Mouse (Mus musculus) C2C12 (cell line): ENCODE results near the gene Slc6a1. TPM values are rescaled to one million over a fixed set of nuclear protein-coding genes. Genes with fewer than 3 reads are reported as not detected.

Experiments used
- H3K27me3 ChIP-seq: one replicate; pipeline ENCODE4 v1.6.1; 2011; ENCODE audit not compliant: control insufficient read depth, insufficient read depth, insufficient read length
- H3K36me3 ChIP-seq: one replicate; pipeline ENCODE4 v1.6.1; 2011; ENCODE audit not compliant: control insufficient read depth, insufficient read depth
- H3K4me3 ChIP-seq: one replicate; pipeline ENCODE4 v1.5.1; 2011; ENCODE audit warnings: mild to moderate bottlenecking, control low read depth; ENCODE audit not compliant: poor library complexity, insufficient read depth, severe bottlenecking
- H3K79me2 ChIP-seq: one replicate; pipeline ENCODE4 v1.6.1; 2011; ENCODE audit not compliant: control insufficient read depth, insufficient read depth
- H3K79me3 ChIP-seq: one replicate; pipeline ENCODE4 v1.6.1; 2011; ENCODE audit warnings: low read depth, control low read depth
- H3ac ChIP-seq: one replicate; pipeline ENCODE3; 2011; ENCODE audit warnings: low read depth; ENCODE audit not compliant: control insufficient read depth, insufficient read length
- CEBPB ChIP-seq: IDR thresholded peaks from one replicate; pipeline ENCODE4 v1.6.1; 2011; ENCODE audit warnings: low read depth, mild to moderate bottlenecking, control low read depth, moderate library complexity
- CTCF ChIP-seq: IDR thresholded peaks from one replicate; pipeline ENCODE4 v1.5.1; 2011; ENCODE audit not compliant: control insufficient read depth, insufficient read depth, insufficient read length
- FOSL1 ChIP-seq: IDR thresholded peaks from one replicate; pipeline ENCODE4 v1.8.0; 2011; ENCODE audit warnings: mild to moderate bottlenecking, low read length; ENCODE audit not compliant: poor library complexity, insufficient read depth, severe bottlenecking
- MAX ChIP-seq: IDR thresholded peaks from one replicate; pipeline ENCODE4 v1.6.1; 2011; ENCODE audit warnings: mild to moderate bottlenecking, control low read depth
- MYOD1 ChIP-seq: IDR thresholded peaks from one replicate; pipeline ENCODE4 v1.6.1; 2011; ENCODE audit warnings: low read depth; ENCODE audit not compliant: control insufficient read depth, insufficient read length
- MYOG ChIP-seq: IDR thresholded peaks from one replicate; pipeline ENCODE4 v1.6.1; 2011; ENCODE audit not compliant: control insufficient read depth, insufficient read length; ENCODE audit errors: extremely low read depth
- USF1 ChIP-seq: IDR thresholded peaks from one replicate; pipeline ENCODE4 v1.6.1; 2011; ENCODE audit warnings: low read depth, mild to moderate bottlenecking, control low read depth, moderate library complexity
- polyA plus RNA-seq: library from polyadenylated mRNA; unstranded; fragments of >200 nt; fragmentation: generic; extraction: Trizol; gene quantifications from one replicate; pipeline ENCODE4 v1.2.1, GENCODE M21; 2012; ENCODE audit warnings: missing spikeins

Slc6a1 gene
- polyA plus RNA-seq, 1 experiment: not detected

DNA sequence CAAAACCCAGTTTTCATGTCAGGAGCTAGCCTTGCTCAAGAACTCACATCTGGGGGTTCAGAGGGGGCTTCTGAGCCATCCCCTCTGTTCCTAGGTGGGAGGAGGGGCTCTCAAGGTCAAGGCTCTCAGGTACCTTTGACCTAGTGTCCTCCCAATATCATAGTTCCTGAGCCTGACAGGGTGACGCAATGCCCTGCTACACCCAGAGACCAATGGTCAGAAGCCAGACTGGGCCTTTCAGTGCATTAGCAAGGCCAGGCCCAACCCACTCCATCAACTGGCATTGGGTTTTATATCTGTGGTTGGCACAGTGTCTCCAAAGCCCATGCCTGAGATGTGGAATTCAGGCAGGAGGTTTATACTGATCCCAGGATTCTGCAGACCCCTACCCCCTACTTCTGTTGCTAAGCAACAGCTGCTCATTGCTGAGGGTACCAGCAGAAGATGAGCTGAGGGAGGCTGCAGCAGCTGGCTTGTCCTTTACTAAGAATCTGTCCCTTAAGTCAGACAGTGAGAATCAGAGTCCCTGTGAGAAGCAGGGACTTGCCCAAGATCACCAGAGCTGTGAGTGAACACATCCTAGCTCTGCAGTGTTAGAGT, 24.6 kb upstream of the Slc6a1 start:
- H3K27me3 ChIP-seq: peaks cover 34% of the 10 kb centered on the region
- no peaks in the 10 kb centered on the region for H3K79me3 ChIP-seq
- no peak overlapping the region for H3K4me3 ChIP-seq
- H3K79me2 ChIP-seq: no peaks in the 10 kb centered on the region
- H3K36me3 ChIP-seq: no peaks in the 10 kb centered on the region
- TF ChIP-seq MAX: no peak
- no peak for TF ChIP-seq MYOG
- no peak for TF ChIP-seq USF1
- TF ChIP-seq CEBPB: no peak
- no peak for TF ChIP-seq CTCF
- TF ChIP-seq MYOD1: no peak
- no peak for TF ChIP-seq FOSL1
- no peak overlapping the region for H3ac ChIP-seq

DNA sequence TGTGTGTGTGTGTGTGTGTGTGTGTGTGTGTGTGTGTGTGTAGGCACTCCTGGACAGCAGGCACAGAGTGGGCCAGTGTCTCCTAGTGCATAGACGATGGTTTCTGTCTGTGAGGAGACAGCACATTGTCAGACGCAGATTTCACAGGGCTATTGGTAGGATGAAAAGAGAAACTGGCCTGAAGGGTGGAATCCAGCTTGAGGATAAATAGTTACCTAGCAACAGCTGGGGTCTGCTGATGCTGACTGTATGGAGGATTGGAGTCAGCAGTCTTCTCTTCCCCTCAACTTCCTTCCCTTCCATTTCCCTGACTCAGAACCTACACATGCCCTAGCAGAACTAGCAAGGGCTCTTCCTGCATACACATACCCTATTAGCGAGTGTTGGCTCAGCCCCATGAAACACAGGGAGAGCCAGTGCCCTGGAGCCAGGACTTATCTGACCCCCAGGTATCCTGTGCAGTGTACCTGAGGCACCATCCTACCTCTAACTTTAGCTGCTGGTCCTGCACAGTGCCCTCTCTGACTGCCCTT, 23.7 kb upstream of the Slc6a1 start:
- Histone ChIP-seq H3ac (no peak overlapping the region), H3K27me3 (peaks cover 40% of the 10 kb centered on the region), H3K79me3 (no peaks in the 10 kb centered on the region), H3K79me2 (no peaks in the 10 kb centered on the region), H3K36me3 (no peaks in the 10 kb centered on the region), H3K4me3 (no peak overlapping the region)
- TF ChIP-seq MYOG (no peak), CEBPB (no peak), MYOD1 (no peak), CTCF (no peak), FOSL1 (no peak), MAX (no peak), USF1 (no peak)

DNA sequence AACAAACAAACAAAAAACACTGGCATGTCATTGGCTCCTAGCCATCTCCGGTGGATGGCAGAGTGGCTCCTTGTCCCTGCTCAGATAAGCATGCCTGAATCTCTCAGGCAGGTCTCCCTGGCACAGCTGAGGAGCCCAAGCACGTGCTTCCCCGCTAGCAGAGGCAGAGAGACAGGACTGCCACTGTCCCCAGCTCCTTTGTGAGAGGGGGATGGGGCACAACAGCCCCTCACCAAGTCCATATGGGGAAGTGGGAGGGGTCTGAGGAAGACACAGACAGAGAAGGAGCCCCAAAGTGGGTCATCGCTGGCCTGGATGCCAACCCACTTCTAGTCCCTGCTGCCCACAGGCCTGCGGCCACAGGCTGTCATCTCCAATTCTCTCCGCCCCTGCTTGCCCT, 20.8 kb upstream of the Slc6a1 start:
- no peaks in the 10 kb centered on the region for H3K36me3 ChIP-seq
- no peaks in the 10 kb centered on the region for H3K79me2 ChIP-seq
- no peaks in the 10 kb centered on the region for H3K79me3 ChIP-seq
- H3K4me3 ChIP-seq: no peak overlapping the region
- no peak overlapping the region for H3ac ChIP-seq
- H3K27me3 ChIP-seq: peaks cover 40% of the 10 kb centered on the region
- TF ChIP-seq CTCF (no peak), FOSL1 (no peak)

DNA sequence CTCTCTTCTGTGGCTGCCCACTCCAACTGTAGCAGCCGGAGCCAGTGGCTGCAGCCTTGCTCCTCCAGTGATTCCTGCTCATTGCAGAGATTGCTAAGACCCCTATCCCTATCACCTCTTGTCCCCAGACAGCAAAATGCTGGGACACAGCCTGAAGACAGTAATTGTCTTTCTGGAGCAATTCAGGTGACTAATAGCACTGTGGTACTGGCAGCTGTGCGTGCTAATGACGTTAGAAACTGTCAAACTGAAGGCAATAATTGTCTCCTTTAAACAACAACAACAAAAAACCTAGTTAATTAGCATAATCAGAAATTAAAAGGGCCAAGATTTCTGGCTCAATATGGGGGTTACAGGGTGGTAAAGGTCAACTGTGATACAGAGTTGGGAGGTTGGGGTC, 18.4 kb upstream of the Slc6a1 start:
- Histone ChIP-seq H3ac (no peak overlapping the region), H3K4me3 (no peak overlapping the region), H3K27me3 (peaks cover 46% of the 10 kb centered on the region), H3K79me2 (no peaks in the 10 kb centered on the region), H3K36me3 (no peaks in the 10 kb centered on the region), H3K79me3 (no peaks in the 10 kb centered on the region)
- TF ChIP-seq MYOD1: no peak
- TF ChIP-seq USF1: no peak
- no peak for TF ChIP-seq CTCF
- no peak for TF ChIP-seq FOSL1
- TF ChIP-seq CEBPB: no peak
- TF ChIP-seq MAX: no peak
- TF ChIP-seq MYOG: no peak

DNA sequence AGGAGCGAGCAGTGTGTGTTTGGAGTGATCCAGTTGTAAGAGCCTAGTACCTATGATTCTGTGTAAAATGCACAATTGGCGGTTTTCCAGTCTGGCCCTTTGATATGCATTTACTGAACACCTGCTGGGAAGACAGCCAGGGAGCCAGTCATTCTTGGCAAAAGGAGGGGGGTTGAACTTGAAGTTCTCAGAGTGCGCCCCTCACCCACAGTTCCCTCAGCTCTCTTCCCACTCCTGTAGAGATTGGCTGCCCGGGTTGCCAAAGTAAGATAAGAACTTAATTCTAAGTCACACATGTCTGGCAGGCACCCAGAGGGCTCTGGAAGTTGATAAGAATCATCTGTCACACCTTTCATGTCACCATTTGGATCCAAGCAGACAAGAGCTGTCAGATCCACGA, 18.0 kb upstream of the Slc6a1 start:
- TF ChIP-seq MAX (no peak), FOSL1 (no peak), MYOG (no peak), USF1 (no peak), MYOD1 (no peak), CTCF (no peak)
- Histone ChIP-seq H3K36me3 (no peaks in the 10 kb centered on the region), H3K4me3 (no peak overlapping the region), H3K27me3 (peaks cover 45% of the 10 kb centered on the region), H3K79me2 (no peaks in the 10 kb centered on the region), H3K79me3 (no peaks in the 10 kb centered on the region), H3ac (no peak overlapping the region)

DNA sequence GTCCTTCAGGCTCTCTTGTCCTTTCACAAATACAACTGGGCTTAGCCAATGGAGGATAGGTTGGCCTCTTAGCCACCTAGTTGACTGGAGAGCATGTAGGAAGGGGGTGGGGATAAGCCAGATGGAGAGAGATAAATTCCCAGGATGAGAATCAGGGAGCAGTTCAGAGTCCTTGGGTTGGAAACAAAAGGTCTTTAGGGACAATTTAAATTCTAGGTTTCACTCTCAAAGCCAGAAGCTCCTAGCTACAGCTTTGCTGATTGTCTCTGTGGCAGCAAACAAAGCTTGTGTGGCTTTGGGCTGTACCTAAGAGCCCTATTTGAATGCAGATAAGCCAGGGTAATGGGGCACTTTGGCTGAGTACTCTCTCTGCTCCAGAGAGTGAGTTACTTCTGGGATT, 16.2 kb upstream of the Slc6a1 start:
- Histone ChIP-seq H3K4me3 (no peak overlapping the region), H3K79me3 (no peaks in the 10 kb centered on the region), H3ac (no peak overlapping the region), H3K27me3 (peaks cover 45% of the 10 kb centered on the region), H3K36me3 (no peaks in the 10 kb centered on the region), H3K79me2 (no peaks in the 10 kb centered on the region)
- TF ChIP-seq CTCF (no peak), CEBPB (no peak), MAX (no peak), FOSL1 (no peak), USF1 (no peak), MYOD1 (no peak), MYOG (no peak)
